Mouse (Mus musculus) G1E (cell line): Measurements from ENCODE around the gene Gtpbp8.

Experiments used
- CTCF ChIP-seq: IDR thresholded peaks from 2 replicates; pipeline ENCODE4 v1.5.1; 2012; ENCODE audit warnings: low read depth, low read length, inconsistent platforms, mixed read lengths
- GATA1 ChIP-seq: IDR thresholded peaks from 2 replicates; pipeline ENCODE4 v1.6.1; 2012; ENCODE audit warnings: borderline replicate concordance, low read length, inconsistent platforms, mixed read lengths
- GATA2 ChIP-seq: IDR thresholded peaks from 2 replicates; pipeline ENCODE4 v1.6.1; 2012; ENCODE audit warnings: low read depth, low read length, inconsistent platforms, borderline replicate concordance
- POLR2AphosphoS5 ChIP-seq: IDR thresholded peaks from 2 replicates; pipeline ENCODE4 v1.6.1; 2012; ENCODE audit warnings: low read depth, low read length, inconsistent platforms; ENCODE audit not compliant: insufficient replicate concordance
- TAL1 ChIP-seq: conservative IDR thresholded peaks from 2 replicates; pipeline ENCODE4 v1.6.1; 2012; ENCODE audit warnings: low read depth, low read length, inconsistent platforms, mixed read lengths

DNA sequence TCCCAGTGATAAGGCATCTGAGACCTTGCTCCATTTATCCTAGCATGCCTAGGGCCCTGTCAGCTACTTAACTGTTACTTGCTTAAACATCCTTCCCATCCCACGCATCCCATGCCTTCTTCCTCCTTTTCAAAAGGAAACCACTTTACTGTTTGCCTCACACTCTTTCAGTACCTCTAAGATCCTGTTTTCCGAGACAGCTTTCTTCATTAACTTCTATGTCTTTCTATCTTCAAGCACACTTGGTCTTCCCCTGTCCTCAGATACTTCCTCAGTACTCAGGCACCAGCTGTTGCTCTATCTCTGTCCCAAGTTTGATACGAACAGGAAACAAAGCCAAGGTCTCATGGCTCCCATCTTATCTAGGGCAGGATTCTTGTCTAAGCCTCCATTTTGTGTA is 27.5 kb upstream of the Gtpbp8 start:
- TF ChIP-seq GATA1 (no peak), CTCF (no peak), TAL1 (no peak), GATA2 (no peak), POLR2AphosphoS5 (no peak)
